Mouse (Mus musculus) layer of hippocampus, adult 9-10 months (tissue): ENCODE measurements around the gene Krr1.
A peak's percentile ranks its signal among the peaks of the same experiment; 100 is the strongest.
"Not testable (repeated sequence)": the region's sequence is repeated elsewhere in the genome, so short reads cannot be mapped to it uniquely, and the experiment has no call there.

Experiments
- DNase-seq: peaks from one replicate; pipeline ENCODE4 v3.0.0; 2022; ENCODE audit warnings: low spot score

Gene Krr1

DNA sequence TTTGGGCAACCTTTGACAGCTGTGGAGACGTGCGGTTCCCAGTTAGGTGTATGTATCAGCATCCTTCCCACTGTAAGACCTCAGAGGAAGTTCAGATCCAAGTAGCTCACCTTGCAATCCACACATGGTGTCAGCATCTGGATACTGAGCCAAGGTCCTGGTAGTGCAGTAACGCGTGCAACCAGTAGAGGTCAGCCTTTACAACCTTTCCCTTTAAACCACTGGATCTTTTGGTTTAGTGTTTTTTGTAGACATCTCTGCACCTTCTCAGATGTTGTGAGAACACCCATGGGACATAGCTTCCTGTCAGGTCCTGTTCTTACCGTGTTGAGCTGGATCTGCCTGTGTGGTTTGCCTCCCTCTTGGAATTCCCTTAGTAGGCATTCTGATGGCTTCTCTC, 5.1 kb downstream of the Krr1 start:
- peak; percentile 37 for DNase-seq

DNA sequence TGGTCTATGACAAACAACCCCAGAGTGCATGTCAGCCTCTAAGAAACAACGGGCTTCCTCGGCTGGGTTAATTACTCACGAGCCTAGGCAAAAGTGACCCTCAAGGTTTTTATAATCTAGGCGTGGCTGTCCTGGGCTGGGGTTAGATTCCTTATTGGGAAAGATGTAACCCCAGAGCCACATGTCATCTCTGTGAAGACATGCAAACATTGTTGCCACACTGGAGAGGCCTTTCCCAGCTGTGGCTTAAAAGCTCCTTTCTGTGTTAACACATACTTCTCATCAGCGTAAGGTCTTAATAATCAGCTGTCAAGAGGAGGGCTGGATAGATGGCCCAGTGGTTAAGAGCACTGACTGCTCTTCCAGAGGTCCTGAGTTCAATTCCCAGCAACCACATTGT, 10.6 kb downstream of the Krr1 start:
- DNase-seq = no peak

DNA sequence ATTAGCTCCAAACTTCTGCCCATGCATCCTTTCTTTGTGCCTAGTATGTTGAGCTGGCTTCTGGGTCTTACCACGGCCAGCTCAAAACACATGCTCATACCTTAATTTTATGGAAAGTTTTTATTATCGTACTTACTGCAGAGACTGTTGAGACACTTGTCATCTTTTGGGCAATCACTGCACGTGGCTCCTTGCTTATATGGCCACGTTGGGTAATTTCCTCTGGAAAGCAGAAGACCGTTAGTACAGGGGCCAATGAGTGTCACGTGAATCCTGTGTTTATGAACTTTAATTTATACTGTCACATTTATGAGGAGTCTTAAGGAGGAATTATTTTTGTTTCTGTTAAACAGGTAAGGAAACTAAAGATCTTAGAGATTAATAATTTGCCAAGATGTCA, 14.0 kb downstream of the Krr1 start:
- no peak for DNase-seq

DNA sequence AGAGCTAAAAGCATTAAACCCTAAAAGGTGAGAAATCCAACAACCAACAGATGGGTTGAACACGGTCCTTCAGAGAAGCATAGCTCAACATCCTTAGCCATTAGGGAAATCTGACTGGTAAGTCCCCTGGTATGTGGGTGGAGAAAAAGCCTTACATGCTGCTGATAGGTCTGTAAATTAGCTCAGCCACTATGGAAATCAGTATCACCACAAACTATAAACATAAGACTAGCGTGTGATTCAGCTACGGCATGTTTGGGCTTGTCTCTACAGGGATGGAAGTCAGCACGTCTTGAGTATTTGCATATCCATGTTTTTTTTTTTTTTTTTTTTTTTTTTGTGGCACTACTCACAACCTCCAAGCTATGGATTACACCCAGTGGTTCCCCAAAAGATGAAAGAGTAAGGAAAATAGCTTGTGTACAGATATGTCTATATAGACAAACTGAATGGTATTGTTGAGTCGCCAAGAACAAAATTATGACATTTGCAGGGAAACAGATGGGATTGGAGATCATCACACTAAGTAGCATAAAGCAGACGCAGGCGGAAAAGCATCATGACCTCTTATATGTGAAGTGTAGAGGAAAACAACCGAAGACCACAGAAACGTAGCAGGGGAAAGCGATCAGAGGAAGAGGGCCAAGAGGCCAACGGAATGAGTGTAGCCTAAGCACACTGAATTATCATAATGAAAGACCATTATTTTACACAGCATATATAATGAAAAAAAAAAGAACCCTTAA, 23.5 kb downstream of the Krr1 start:
- no peak for DNase-seq

DNA sequence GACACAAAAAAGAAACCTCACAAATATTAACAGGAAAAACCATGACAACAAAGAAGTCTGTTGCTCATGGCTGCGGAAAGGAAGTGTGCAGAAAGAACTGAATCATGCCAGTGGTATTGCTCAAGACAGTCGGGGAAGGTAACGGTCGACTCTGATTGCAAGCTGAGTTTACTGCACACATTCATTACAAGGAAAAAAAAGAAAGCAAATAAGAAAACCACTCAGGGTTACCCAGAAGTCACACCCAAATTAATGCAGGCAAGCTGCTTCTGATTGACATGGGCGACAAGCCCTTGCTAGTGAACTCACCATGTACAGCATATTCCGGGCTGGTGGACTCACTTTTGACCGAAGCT, 24.1 kb downstream of the Krr1 start:
- DNase-seq = no peak

DNA sequence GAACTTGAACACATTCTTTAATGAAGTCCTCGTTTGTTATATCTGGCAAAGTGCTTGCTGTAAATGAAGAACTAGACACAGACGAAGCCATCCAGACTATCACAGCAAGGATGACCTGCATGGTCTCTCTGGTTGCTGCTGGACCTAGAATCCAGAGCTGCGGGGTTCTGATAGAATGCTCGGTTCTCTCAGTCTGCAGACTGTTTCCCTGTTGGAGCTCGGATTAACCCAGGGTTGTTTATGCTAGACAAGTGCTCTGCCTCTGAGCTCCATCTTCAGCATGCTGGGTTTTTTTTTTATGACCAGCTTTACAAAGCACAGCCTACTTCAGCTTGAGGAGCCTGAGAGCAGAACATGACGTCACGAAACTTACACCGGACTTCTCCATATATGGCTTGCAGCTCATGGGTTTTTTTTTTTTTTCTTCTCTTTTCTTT, 24.5 kb downstream of the Krr1 start:
- DNase-seq = no peak

DNA sequence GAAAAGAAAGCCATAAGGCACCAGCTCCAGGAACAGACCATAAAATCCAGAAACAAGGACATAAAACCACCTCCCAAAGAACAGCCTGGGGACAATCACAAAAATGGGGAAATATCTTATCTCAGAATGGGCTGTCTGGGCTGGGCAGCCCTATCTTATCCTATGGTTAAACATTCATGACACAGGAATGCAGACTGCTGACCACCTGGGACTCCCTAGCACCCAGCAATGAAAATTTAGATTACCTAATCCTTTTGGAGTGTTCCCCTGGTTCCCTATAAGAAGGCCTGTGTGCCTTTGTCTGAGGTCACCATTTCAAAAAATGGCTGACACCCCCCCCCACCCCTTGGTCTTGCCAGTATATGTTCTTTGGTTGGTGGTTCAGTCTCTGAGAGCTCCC, 25.2 kb downstream of the Krr1 start:
- no peak for DNase-seq

DNA sequence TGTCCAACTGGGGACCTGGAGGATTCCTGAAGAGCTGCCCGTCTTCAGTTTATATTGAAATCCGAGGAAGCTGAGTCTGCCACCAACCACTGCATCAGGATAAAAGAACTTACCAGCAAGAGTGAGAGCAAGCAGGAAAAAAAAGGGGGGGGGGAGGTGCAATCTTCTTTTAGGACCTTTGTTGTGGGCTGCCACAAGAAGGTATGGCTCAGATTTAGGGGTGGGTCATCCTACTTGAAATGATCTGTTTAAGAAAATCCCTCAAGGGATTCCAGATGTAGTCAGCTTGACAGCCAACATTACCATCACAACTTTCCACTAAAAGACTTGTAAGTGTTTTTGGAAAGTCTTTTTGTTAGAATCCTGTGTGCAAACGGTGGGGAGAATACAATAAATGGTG, 27.3 kb downstream of the Krr1 start:
- no peak for DNase-seq

DNA sequence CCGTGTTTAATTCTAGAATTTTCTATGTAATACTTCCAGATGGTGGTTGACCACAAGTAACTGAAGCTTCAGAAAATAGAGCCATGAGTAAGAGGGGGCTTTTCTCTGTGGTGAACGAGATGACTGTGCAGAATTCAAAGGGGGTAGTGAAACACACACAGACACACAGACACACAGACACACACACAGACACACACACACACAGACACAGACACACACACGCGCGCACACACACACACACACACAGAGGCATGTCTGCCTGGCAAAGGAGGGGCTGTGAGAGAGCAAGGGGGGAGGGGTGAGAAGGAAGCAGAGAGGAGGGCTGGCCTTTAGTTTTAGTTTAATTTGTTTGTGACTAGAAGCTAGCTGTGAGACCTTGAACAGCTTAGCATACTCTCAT, 28.1 kb downstream of the Krr1 start:
- DNase-seq = no peak

DNA sequence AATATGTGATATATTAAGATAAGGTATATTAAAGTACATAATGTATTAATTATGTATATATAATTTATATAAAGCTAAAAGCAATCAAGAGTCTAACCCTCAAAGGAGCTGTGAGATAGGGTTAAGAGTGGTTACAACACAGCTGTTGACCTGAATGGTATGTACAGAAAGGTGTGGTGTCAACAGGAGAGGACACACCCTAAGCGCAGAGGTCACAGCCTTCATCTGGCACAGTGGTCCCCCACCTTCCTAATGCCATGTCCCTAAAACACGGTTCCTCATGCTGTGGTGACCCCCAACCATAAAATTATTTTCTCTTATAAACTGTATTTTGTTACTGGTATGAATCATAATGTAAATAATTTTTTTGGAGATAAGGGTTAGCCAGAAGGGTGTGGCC, 28.9 kb downstream of the Krr1 start:
- no peak for DNase-seq

DNA sequence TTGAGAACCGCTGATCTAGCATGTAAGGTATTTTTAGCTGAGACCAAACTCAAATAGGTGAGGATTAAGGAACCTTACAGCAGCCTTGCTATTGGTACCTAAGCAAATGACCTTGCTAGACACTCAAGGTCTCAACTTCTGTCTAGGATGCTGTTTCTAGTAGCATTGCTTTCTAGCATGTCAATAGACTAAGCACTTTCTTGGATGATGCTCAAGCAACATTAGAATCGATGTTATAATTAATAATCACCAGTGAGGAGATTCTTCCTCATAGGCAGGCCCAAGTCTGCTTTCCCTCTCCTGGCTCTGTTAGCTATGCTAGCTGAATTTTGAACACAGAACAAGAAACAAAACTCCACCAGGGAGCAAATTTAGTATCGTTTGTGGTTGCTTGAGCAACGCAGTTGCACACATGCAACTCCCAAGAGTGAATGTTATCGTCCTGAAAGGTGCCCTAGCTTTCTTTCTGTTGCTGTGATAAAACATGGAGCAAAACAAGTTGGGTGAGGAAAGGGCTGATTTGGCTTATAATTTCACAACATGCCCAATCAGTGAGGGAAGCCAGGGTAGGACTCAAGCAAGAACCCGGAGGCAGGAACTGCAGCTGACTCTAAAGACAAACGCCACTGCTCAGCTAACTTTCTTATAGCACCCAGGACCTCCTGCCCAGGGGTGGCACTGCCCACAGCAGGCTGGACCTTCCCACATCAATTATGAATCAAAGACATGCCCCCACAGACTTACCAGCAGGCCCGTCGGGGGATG, 29.5 kb downstream of the Krr1 start:
- DNase-seq = no peak

DNA sequence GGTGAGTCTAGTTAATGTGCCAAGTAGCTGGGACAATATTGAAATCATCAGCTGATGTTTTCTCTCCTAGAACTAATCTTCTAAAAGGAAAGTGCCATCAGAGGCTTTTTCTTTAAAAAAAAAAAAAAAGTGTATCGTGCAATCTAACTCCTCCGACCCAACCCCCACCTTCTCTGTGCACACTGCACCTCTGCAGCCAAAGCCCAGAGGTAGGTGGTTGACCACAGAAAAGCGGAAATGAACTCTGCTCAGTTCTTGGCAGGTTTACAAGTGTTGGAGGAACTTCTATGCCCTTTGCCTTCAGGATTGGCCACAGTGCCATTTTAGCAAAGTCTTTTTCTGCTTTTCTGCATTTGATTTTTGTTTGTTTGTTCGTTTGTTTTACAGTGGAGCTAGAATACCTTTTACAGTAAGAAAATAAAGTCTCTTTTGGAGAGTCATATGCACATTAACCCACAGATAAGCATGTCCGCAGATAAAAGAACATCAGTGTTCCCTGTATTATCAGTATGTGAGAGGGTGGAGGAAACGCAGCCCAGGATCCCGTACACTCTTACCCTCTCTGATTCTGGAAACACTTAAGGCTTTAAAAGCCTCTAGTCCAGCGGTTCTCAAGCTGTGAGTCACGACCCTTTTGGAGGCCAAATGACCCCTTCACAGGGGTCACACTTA, 30.2 kb downstream of the Krr1 start, which contains the start of gene Glipr1:
TSS of gene Glipr1 (minus strand) at position 88 of the 672 bp plus-strand sequence.
- DNase-seq = no peak

DNA sequence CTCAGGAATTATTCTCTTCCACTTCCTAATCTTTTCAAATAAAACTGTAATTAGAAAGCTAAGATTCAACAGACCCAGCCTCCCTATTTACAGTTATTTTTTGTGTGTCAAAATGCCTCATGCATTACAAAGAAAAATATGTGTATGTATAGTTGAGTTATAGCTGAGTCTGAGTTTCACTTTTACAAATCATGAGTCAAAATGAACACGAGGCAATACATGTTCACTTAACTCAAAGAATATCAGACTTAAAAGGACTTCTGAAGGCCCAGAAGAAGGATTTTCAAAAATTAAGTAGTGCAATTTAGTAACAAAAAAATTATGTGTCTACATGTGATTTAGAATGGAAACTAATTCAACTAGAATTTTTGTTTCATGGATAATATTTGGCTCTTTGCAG, 37.0 kb downstream of the Krr1 start:
- DNase-seq = not testable (repeated sequence)

DNA sequence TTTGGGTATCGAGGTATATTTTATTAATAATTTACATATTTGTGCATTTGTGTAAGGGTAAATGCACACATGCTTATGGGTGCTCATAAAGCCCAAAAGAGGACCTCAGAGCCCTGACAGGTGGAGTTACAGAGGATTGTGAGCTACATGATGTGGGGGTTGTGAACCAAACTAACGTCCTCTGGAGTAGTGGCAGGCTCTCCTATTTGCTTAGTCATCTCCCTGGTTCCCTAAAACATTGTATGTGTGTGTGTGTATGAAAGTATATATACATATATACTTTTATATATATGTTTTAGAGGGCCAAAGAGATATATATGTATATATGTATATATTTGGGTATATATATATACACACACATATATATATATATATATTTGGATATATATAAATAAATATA, 51.1 kb downstream of the Krr1 start:
- DNase-seq = no peak

DNA sequence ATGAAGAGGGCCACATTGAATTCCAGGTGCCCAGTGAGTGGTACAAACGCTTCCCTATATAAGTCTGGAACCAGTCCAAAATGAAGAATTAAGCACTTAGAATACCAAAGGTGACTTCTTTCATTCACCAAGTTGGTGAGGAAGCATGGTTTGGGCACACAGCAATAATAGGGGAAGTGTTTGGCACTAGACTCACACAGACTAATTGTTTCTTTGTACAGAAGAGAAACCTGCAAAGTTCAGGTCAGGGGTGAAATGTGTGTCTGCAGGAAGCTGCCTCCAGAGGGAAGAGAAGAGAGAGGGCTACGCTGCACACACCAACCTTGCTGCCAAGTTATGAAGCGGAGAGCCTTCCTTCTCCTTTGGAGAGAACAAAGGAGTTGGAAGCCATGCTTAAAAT, 56.2 kb downstream of the Krr1 start:
- not testable (repeated sequence) for DNase-seq
